Mouse (Mus musculus) cerebellum, adult 2 months (tissue): ENCODE results near the gene Ap1b1. TPM values are rescaled to one million over a fixed set of nuclear protein-coding genes. Genes with fewer than 3 reads are reported as not detected.

Experiments used
- DNase-seq, 2 experiments: peaks; one replicate each; pipeline ENCODE4 v3.0.0; 2021
- H3K27ac ChIP-seq: fragments of 200-500 bp; 2 replicates; pipeline ENCODE4 v1.5.1; 2012; ENCODE audit warnings: low read length, control low read depth, inconsistent platforms; ENCODE audit not compliant: insufficient read depth
- H3K27me3 ChIP-seq: fragments of 200-500 bp; 2 replicates; pipeline ENCODE4 v1.6.1; 2012; ENCODE audit warnings: inconsistent platforms, mild to moderate bottlenecking, low read length, moderate library complexity; ENCODE audit not compliant: control insufficient read depth, insufficient read depth
- H3K4me1 ChIP-seq: fragments of 200-500 bp; 2 replicates; pipeline ENCODE4 v1.6.1; 2011; ENCODE audit warnings: low read length; ENCODE audit not compliant: control insufficient read depth, insufficient read depth
- H3K4me3 ChIP-seq: fragments of 200-500 bp; replicated peaks from 2 replicates; pipeline ENCODE3; 2011; ENCODE audit warnings: mild to moderate bottlenecking, low read depth, low read length, control low read depth; ENCODE audit not compliant: insufficient read depth
- CTCF ChIP-seq: fragments of 200-500 bp; IDR thresholded peaks from 2 replicates; pipeline ENCODE4 v1.5.1; 2011; ENCODE audit warnings: low read depth, mild to moderate bottlenecking, control low read depth, low read length, moderate library complexity, borderline replicate concordance; ENCODE audit not compliant: insufficient read depth
- POLR2A ChIP-seq: fragments of 200-500 bp; IDR thresholded peaks from 2 replicates; pipeline ENCODE4 v1.6.1; 2011; ENCODE audit warnings: low read length, control low read depth, borderline replicate concordance; ENCODE audit not compliant: insufficient read depth
- WGBS: fragments of 180-500 bp; shearing (Covaris S2); methylation state at CpG from one replicate; pipeline ENCODE4 v1.1.7; 2018; 5-methylcytosine and 5-hydroxymethylcytosine counted together
- polyA plus RNA-seq: library from polyadenylated mRNA; depleted of rRNA; stranded (reverse); fragments of >200 nt; gene quantifications from 2 replicates; pipeline ENCODE4 v1.2.3, GENCODE M21; 2012

The Ap1b1 gene
- polyA plus RNA-seq, 1 experiment, result 180 TPM

GRCm38 (mm10) chr11:5009354-5010074 lies 22.9 kb downstream of the Ap1b1 start:
- Histone ChIP-seq H3K27ac (no peak overlapping the region), H3K4me3 (no peak overlapping the region), H3K27me3 (no peaks in the 10 kb centered on the region), H3K4me1 (no peaks in the 10 kb centered on the region)
- DNase-seq, result no peak
- no peak for TF ChIP-seq CTCF
- no peak for TF ChIP-seq POLR2A
- 86% methylated on average over 3 of the region's 3 CpGs for WGBS

- 81% methylated on average over 1 of the region's 1 CpGs for WGBS
- no peak for TF ChIP-seq POLR2A
- TF ChIP-seq CTCF, result no peak
These were observed 23.6 kb downstream of the Ap1b1 start for GRCm38 (mm10) chr11:5010205-5010604.

GRCm38 (mm10) chr11:5011480-5011879 lies 24.9 kb downstream of the Ap1b1 start:
- Histone ChIP-seq H3K4me3 (no peak overlapping the region), H3K27ac (no peak overlapping the region), H3K27me3 (no peaks in the 10 kb centered on the region), H3K4me1 (peaks cover 6% of the 10 kb centered on the region)
- no peak for DNase-seq
- TF ChIP-seq POLR2A, result no peak
- no peak for TF ChIP-seq CTCF
- WGBS, result 83% methylated on average over 1 of the region's 1 CpGs

More at GRCm38 (mm10) chr11:5010205-5010604, 23.6 kb downstream of the Ap1b1 start:
- no peak for DNase-seq
- Histone ChIP-seq H3K27ac (no peak overlapping the region), H3K4me1 (no peaks in the 10 kb centered on the region), H3K4me3 (no peak overlapping the region), H3K27me3 (no peaks in the 10 kb centered on the region)

- H3K4me1 ChIP-seq, result peaks cover 13% of the 10 kb centered on the region
- no peak overlapping the region for H3K27ac ChIP-seq
- no peak for TF ChIP-seq POLR2A
- no peak for TF ChIP-seq CTCF
- 87% methylated on average over 5 of the region's 5 CpGs for WGBS
- no peak overlapping the region for H3K4me3 ChIP-seq
- no peak for DNase-seq
- no peaks in the 10 kb centered on the region for H3K27me3 ChIP-seq
These were observed 25.6 kb downstream of the Ap1b1 start for GRCm38 (mm10) chr11:5012213-5012715.

GRCm38 (mm10) chr11:5015720-5016119 lies 29.1 kb downstream of the Ap1b1 start:
- peak; percentile 92 to 96 for DNase-seq
- Histone ChIP-seq H3K27me3 (no peaks in the 10 kb centered on the region), H3K27ac (no peak overlapping the region), H3K4me3 (no peak overlapping the region), H3K4me1 (peaks cover 13% of the 10 kb centered on the region)
- TF ChIP-seq POLR2A (no peak), CTCF (peak; percentile 93)
- 22% methylated on average over 2 of the region's 2 CpGs for WGBS

- no peak for TF ChIP-seq POLR2A
- TF ChIP-seq CTCF, result no peak
- peaks cover 13% of the 10 kb centered on the region for H3K4me1 ChIP-seq
- no peak overlapping the region for H3K4me3 ChIP-seq
- peak in 1 of 2 experiments; percentile 22 for DNase-seq
- no peak overlapping the region for H3K27ac ChIP-seq
- WGBS, result 78% methylated on average over 5 of the region's 5 CpGs
- H3K27me3 ChIP-seq, result no peaks in the 10 kb centered on the region
These were observed 29.7 kb downstream of the Ap1b1 start for GRCm38 (mm10) chr11:5016286-5016685.

GRCm38 (mm10) chr11:5017506-5017905 lies 30.9 kb downstream of the Ap1b1 start:
- no peak overlapping the region for H3K4me3 ChIP-seq
- no peak for TF ChIP-seq CTCF
- no peak for TF ChIP-seq POLR2A
- H3K27ac ChIP-seq, result no peak overlapping the region
- 59% methylated on average over 6 of the region's 6 CpGs for WGBS
- no peaks in the 10 kb centered on the region for H3K27me3 ChIP-seq
- H3K4me1 ChIP-seq, result peaks cover 13% of the 10 kb centered on the region
- DNase-seq, result no peak

GRCm38 (mm10) chr11:5025108-5025507 lies 38.5 kb downstream of the Ap1b1 start:
- DNase-seq, result no peak
- TF ChIP-seq CTCF (no peak), POLR2A (no peak)
- H3K27me3 ChIP-seq, result no peaks in the 10 kb centered on the region
- H3K27ac ChIP-seq, result no peak overlapping the region
- H3K4me1 ChIP-seq, result no peaks in the 10 kb centered on the region
- no peak overlapping the region for H3K4me3 ChIP-seq
- WGBS, result 100% methylated on average over 1 of the region's 1 CpGs
